Mouse (Mus musculus) heart, adult 9 months (tissue): ENCODE results near the gene 9830107B12Rik.
"Not testable (repeated sequence)": the region's sequence is repeated elsewhere in the genome, so short reads cannot be mapped to it uniquely, and the experiment has no call there.

Experiments used
- DNase-seq, 2 experiments: peaks; one replicate each; pipeline ENCODE4 v3.0.0; 2022; ENCODE audit warnings: low spot score in 2 of 2

The 9830107B12Rik gene

DNA sequence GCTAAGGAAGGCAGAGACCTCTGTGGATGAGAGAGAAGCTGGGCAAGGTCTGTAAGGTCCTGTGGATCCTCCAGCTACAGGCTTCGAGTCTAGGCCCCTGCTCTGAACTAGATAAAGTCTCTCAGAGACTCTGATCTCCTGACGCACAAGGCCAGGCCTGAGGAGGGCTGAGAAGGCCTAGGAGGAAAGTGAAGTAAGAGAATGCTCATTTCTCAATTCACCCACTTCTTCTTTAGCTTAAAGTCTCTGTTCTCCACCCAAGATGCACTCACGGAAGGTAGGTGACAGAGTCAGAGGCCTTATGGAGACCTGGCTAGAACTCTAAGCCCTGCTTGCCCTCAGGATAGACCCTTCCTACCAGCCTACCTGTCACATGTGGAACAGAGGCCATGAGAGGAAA is at the start of gene 9830107B12Rik:
TSS of gene 9830107B12Rik (minus strand) at position 149 of the 400 bp plus-strand sequence.
- no peak for DNase-seq

DNA sequence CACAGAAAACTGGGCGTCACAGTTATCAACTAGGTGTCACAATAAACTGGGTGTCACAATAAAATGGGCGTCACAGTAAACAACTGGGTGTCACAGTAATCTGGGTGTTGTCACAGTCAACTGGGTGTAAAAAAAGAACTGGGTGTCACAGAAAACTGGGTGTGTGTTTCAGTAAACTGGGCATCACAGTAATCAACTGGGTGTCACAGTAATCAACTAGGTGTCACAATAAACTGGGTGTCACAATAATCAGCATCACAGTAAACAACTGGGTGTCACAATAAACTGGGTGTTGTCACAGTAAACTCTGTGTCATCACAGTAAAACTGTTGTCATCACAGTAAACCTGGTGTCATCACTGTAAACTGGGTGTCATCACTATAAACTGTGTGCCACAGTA is 46.3 kb upstream of the 9830107B12Rik start:
- no peak for DNase-seq

DNA sequence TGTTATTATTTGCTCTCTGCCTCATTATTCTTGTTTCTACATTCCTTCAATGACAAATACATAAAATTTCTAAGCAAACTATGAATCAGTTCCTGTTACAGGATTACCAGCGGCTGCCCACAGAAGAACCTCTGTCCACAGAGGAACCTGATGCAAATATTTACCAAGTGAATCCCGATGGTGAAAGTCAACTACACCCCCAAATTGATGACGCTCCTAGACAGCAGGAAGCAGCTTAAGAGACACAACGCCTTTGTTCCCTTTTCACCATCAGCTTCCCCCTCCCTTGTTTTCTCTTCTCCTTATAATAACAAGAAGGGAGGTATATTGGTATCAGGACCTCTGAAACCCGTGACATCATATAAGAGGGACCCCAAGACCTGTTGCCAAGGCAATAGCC is 39.2 kb upstream of the 9830107B12Rik start:
- DNase-seq = no peak

DNA sequence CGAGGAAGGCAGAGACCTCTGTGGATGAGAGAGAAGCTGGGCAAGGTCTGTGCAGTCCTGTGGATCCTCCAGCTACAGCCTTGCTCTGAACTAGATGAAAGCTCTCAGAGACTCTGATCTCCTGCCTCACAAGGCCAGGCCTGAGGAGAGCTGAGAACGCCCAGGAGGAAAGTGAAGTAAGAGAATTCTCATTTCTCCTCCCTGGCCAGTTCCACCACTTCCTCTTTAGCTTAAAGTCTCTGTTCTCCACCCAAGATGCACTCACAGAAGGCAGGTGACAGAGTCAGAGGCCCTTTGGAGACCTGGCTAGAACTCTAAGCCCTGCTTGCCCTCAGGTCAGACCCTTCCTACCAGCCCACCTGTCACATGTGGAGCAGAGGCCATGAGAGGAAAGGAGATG is 21.0 kb upstream of the 9830107B12Rik start, which contains the start of gene A530064D06Rik:
TSS of gene A530064D06Rik (minus strand) at position 173 of the 400 bp plus-strand sequence.
- not testable (repeated sequence) for DNase-seq

GRCm38 (mm10) chr17:48157382-48158076 is 11.5 kb upstream of the 9830107B12Rik start:
- no peak for DNase-seq

DNA sequence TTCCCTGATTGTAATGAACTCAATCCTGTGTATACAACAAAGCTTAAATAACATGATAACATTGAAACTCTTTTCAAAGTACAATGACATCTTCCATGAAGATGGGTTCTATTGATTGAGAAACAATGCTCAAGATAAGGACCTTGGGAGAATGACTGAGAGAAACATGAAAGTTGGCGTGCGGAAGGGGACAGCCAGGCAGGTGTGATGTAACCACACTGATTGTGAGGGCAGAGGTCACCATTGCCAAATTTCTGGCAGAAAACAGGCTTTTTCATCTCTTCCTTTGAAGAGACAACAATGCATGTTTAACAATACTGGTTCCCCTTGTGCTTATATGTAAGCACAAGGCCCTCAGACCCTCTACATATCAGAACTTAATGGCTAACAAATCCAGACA is 13.3 kb downstream of the 9830107B12Rik start:
- no peak for DNase-seq

DNA sequence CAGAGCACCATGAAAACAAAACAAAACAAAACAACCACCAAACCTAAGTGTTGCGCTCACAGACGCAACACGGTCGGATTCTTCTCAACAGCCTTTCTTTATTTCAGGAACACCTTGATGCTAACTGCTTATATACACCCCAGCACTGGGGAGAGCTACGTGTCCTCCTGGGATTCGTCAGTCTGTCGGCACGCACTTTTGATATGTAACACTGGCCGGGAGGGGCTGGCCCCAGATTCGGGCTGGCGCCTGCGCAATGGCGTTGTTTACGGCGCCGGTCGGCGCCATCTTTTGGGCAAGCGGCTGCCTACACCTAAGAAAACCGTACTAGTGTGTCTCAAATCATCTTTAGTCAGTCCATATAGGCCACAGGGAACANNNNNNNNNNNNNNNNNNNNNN is 25.6 kb downstream of the 9830107B12Rik start:
- DNase-seq = no peak

DNA sequence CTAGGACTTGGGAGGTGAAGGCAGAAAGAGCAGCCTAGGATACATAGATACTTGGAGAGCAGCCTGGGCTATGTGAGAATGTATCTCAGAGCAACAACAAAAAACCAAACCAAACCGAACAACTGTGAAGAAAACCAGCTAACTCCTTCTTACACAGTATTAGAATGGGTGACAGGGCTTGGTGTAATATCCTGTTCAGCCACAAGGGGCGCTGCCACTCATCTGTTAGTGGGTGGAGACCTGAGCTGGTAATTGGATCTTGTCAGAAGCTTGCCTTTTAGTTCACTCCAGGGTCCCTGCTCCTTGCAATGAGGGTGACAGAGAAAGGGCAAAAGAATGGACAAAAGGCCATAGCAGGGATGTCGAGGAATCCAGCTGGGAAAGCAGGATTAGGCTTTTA is 26.4 kb downstream of the 9830107B12Rik start:
- DNase-seq = peak; percentile 29 to 31

- DNase-seq = no peak
Measured at GRCm38 (mm10) chr17:48118570-48118969, 27.5 kb downstream of the 9830107B12Rik start.

DNA sequence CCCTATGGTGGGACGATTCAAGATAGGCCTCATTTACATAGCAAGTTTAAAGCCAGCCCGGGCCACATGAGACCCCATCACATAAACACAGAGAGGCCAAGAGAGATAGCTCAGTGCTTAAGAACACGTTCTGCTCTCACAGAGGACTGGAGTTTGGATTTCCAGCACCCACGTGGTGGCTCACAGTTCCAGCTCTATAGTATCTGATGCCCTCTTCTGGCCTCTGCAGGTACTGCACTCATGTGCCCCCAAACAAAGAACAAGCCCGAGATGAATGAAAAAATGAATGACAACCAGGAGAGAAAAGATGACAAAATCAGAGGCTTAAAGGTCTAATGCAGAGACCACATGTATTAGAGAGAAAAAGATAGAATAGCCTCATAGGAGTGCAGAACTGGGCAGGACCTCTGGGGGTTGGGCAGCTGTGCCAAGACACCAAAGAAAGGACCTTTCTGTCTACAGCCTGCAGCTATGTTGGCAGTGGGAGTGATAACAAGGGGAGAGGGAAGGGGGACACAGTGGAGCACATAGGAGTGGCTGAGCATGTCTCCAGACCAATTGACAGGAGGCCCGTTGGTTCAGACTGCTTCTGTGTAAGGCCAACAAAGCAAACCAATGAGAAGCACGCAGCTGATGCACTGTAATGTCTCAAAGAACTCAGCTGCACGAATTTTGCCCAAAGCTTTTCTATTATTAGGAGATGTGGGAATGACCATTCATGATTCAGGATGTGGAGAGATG is 35.4 kb downstream of the 9830107B12Rik start:
- no peak for DNase-seq

DNA sequence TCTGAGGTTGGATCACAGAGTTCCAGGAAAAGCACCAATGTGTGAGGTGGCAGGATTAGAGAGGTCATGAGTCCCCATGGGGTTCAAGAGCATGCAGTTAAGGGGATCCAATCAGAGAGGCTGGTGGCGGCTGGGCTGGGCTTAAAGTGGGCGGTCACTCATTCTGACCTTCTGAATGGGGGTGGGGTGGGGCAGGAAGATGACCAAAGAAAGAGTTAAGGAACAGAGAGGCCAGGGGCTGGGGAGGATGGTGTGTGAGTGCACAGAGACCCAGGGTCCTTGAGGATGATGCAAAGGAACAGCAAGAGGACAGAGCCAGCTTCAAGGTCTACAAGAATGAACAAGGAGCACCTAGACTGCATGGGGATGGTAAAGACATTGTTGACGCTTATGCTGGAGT is 37.5 kb downstream of the 9830107B12Rik start:
- no peak for DNase-seq

GRCm38 (mm10) chr17:48107862-48108261 is 38.2 kb downstream of the 9830107B12Rik start:
- DNase-seq = no peak

DNA sequence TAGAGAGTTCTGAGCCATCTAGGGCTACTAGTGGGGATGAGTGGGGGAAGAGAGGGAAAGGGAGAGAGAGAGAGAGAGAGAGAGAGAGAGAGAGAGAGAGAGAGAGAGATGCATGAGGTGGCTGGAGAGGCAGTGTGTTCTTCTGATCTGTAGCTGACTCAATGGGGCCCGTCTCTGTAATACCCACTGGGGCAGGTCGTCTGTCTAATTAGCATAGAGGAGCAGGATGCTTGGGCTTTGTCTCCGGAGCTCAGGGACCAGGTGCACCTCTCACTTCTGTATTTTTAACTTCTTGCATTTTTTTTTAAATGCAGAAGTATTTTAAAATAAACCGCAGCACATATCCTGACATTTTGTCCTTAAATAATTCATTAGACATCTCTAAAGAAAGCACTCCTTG is 38.7 kb downstream of the 9830107B12Rik start:
- no peak for DNase-seq

DNA sequence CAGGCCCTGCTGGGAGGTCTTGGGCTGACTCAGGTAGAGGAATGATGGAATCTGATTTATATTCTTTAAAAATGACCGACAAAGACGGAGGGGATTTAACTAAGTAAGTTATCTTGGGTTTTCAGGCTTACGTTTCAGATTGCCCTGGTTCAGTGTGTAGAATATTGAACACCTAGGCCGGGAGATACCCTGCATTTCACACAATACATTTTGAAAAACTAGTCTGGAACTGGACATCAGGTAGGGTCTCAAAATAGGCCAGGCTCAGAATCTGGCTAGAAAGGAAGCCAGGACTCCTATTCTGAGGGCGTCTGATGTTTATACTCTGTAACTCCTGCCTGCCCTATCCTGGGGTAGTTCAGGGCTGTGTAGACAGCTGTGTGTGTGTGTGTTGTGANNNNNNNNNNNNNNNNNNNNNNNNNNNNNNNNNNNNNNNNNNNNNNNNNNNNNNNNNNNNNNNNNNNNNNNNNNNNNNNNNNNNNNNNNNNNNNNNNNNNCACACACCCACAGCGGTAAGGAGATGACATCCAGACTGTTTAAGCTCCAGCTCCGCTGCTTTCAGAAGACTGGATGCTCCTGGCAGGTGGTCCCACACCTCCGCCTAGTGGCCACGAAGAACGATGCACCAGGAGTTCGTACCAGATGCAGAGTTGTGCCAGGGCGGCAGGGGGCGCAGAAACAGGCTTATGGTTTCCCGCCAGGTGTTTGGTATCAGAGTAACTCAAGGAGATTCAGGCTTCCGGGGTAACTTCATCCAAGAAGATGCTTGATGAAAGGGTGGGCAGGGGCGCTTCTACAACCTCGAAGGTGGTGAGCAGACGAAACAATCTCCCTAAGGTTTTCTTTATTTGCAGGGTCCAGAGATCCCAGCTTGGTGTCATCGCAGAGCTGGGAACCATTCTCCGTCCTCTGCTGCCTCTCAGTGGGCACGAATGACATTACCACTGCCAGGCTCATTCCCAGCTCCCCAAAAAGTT is 45.3 kb downstream of the 9830107B12Rik start:
- peak; percentile 69 to 75 for DNase-seq

DNA sequence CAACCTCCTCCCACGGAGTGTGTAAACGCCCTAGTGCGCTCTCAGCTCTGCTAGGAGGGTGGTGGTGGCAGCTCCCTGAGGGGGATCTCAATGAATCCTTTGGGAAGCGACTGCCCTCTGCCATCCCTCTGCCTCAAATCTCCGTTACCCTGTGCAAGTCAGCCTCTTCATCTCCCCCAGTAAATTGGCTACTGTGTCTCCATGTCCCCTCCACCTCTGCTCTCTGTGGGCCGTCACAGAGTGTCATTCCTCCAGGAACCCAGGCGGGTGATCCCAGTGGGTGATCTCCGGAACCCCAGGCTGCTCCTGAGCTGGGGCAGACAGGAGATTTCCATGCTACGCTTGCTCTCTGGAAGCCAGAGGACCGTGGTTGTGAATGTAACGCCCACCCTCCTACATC is 46.8 kb downstream of the 9830107B12Rik start:
- no peak for DNase-seq

DNA sequence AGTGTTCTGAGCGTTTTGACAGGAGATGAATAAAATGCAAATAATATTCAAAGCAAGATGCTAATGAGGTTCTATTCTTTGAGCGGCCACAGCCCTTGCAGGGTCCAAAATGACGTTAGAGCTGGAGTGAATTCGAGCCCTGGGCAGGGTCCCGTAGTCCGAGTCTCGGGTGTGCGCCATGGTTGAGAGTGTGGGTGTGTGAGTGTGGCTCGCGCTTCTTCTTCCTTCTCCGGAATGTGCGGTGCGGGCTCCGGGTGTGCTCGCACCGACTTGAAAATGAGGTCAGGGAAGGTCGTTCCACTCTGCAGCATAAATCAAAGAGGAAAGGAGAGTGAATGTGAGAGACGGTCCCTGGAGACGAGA is 47.6 kb downstream of the 9830107B12Rik start:
- DNase-seq = no peak

DNA sequence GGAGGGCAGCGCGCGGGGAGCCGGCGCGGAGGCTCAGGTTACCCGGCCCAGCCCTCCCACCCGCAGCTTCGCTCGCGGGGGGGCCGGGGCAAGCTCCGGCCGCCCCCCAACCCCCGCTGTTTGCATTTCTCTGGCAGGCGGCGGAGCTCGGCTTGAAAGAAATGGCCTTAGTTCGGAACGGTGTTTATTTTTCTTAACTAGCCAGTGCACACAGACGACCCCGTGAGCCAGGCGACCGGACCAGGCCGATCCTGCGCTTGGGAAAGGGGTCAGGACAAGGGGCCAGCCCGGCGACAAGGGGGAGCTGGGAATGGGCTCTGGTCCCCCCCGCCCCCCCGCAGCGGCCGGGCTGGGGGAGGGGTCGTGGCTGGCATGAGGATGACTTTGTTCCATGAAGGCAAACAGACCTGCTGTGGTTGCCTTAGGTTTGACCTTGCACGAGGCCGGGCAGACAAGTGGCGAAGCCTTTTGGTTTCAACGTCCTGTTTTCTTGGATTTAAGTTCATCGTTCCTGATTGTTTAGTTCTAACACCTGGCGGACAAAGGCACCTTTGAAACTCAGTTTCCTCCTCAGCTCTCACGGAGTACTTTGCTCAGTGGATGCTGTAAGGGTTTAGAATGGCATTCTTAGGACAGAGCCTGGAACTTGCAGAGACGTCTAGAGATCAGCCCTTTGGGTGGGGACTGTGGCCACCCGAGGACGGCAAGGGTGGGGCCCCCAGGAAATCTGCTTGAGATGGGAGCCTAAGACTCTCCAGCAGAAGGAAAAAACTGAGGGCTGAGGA is 48.1 kb downstream of the 9830107B12Rik start:
- DNase-seq = no peak

DNA sequence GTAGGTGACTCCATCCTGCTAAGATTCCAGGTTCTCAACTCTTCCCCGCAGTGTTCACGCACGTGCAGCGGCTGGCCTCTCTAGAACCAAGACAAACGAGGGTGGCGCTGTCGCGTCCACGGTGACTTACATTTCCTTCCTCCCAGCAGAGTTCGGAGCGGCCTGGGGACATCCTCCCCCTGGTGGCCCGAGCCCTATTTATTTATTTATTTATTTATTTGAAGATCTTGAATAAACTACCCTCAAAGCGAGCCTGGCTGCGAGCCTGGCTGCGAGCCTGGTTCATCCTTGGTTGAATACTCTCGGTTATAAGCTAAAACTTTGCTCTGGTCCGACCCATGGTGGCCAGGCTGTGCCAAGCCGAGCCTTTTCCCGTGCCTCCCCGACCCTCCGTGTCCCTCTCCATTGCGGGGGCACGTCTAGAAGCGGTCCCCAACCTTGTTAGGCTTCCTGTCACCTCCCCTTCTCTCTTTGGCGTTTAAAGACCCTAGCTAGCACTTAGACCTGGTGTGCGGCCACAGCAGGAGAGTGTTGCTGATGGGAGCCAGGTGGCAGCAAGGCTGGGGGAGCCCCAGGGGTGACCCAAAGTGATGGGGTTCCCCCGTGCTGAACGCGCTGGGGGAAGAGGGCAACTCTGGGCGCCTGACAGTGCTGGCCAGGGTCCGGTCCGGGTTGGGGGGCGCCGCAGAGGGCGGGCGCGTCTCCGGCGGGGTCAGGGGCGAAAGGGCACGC is 48.9 kb downstream of the 9830107B12Rik start:
- no peak for DNase-seq

GRCm38 (mm10) chr17:48096321-48096720 is 49.7 kb downstream of the 9830107B12Rik start:
- no peak for DNase-seq

DNA sequence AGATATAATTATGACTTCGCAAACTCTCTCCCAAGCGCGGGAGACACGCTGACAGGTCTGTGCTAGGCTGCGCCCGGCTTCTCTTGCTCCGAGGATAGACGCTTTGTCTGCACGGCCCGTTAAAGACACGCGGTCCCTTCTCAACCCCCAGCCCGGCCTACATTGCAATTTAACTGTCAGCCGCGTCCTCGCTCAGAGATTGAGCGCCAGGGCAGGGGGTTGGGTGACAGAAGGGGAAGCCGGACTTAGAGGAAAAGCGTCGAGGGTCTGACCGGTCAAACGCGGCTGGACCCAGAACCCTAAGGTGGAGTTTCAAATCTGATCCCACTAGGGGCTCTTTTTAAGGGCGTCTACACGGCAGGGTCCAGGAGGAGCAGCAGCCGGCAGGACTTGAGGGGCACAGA is 50.3 kb downstream of the 9830107B12Rik start:
- DNase-seq = no peak
